Mouse (Mus musculus) activated CD4-positive, CD25-positive, alpha-beta regulatory T cell, adult 9 weeks (primary cell): ENCODE data around the gene Slc35f6. TPM values are rescaled to one million over a fixed set of nuclear protein-coding genes. Genes with fewer than 3 reads are reported as not detected.

ENCODE experiments used
- polyA plus RNA-seq: library from polyadenylated mRNA; unstranded; fragments of 100-300 nt; shearing (Covaris generic); gene quantifications from one replicate; pipeline ENCODE4 v1.2.1, GENCODE M21; 2017

Slc35f6 gene
- 25.5 TPM for polyA plus RNA-seq

DNA sequence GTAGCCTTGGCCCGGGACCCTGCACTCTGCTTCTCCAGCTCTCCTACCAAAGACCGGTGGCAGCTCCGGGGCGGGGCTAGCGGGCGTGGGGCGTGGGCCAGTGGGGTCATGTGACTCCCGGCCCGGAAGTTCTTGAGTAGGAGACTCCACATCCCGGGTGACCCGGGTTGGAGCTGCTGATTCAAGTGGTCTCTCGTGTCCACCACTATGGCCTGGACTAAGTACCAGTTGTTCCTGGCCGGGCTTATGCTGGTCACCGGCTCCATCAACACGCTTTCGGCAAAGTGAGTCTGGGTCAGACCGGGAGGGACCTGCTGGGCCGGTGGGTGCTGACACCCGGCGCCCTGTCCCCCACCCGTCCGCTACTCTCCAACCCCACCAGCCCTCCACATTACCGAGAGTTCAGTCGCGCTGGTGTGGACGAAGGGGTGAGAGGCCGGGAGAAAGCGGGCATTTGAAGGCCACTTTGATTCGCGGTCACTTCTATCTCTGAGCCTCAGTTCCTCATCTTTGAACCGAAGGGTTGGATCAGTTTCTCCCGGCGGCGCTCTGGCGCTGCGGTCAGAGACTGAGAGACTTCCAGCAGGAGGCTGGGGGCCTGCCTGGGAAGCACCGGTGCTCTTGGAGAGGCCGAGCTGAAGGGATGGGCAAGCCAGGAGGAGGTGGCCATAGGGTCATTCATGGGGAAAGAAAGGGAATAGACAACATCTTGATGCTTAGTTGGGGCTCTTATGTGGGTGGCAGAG, at the start of gene Slc35f6:
Slc35f6 (plus strand) TSS at position 119 of the 746 bp plus-strand sequence.

DNA sequence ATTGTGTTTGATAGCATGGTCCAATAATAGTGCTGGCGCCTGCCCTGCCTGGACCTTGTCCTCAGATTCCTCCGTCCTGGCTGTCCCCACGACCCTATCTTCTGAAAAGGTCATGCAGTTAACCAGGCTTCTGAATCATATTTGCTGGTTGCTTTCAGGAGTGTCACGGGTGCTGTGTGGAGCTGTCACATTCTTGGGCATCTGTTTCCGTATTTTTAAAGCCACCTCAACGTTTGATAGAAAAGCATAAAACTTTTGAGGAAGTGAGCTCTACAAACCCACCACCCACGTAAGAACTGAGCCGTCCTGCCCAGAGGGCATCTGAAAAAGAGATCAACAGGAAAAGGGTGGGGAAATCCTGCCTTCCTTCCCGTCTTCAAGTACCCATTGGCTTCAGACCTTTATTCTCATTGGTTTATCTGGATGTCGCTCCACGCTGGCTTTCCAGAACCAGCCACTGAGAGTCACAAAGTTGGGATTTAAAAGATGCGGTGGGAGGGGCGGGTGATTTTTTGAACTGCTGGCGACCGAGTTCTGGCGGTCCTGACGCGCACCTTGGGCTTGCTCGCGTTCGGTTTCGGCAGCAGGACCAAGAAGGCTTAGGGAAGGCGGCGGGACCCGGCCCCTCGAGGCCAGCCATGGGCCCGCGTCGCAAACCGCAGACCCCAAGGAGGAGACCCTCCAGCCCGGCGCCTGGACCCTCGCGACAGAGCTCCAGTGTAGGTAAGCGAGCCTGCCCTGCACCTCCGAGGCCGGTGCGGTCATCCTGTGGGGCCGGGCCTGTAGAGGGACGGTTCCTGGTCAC, 18.9 kb downstream of the Slc35f6 start, which contains the start of gene Cenpa:
Cenpa (plus strand) TSS at position 387 of the 805 bp plus-strand sequence.

Other genes starting within 250 kb of the Slc35f6 start
- gene Otof, start 186.0 kb upstream of the Slc35f6 start, polyA plus RNA-seq, result not detected
- not detected for gene 1700001C02Rik, start 181.9 kb upstream of the Slc35f6 start, polyA plus RNA-seq
- gene Cib4, start 102.1 kb upstream of the Slc35f6 start, polyA plus RNA-seq, result not detected
- not detected for gene Kcnk3, start 59.8 kb upstream of the Slc35f6 start, polyA plus RNA-seq
- gene Cenpa, start 18.8 kb downstream of the Slc35f6 start, polyA plus RNA-seq, result 108 TPM
- not detected for gene Dpysl5, start 63.6 kb downstream of the Slc35f6 start, polyA plus RNA-seq
- 7.6 TPM for gene Mapre3, start 166.7 kb downstream of the Slc35f6 start, polyA plus RNA-seq
- 80.4 TPM for gene Tmem214, start 220.1 kb downstream of the Slc35f6 start, polyA plus RNA-seq
- gene Agbl5, start 240.8 kb downstream of the Slc35f6 start, polyA plus RNA-seq, result 15.4 TPM